Mouse (Mus musculus) kidney, adult 8-10 months (tissue): Measurements from ENCODE around the gene Gm6904.
"Not testable (repeated sequence)": the region's sequence is repeated elsewhere in the genome, so short reads cannot be mapped to it uniquely, and the experiment has no call there.

Experiments used
- DNase-seq, 2 experiments: peaks; one replicate each; pipeline ENCODE4 v3.0.0; 2022

The Gm6904 gene

GRCm38 (mm10) chr14:59260056-59260455, at the start of gene Gm6904:
Gm6904 (minus strand) TSS chr14:59260216.
- DNase-seq = peak; percentile 4 to 23

GRCm38 (mm10) chr14:59297391-59297790, 37.4 kb upstream of the Gm6904 start, which contains the start of gene Phf11a:
Phf11a (minus strand) TSS chr14:59297522.
- not testable (repeated sequence) for DNase-seq

GRCm38 (mm10) chr14:59291769-59292168, 31.8 kb upstream of the Gm6904 start:
- not testable (repeated sequence) for DNase-seq

- DNase-seq = not testable (repeated sequence)
These were observed 14.9 kb upstream of the Gm6904 start for GRCm38 (mm10) chr14:59274961-59275360.

GRCm38 (mm10) chr14:59255861-59256260, 4.2 kb downstream of the Gm6904 start:
- DNase-seq = not testable (repeated sequence)

GRCm38 (mm10) chr14:59250350-59250749, 9.7 kb downstream of the Gm6904 start:
- not testable (repeated sequence) for DNase-seq

- DNase-seq = no peak
These were observed 26.4 kb downstream of the Gm6904 start for GRCm38 (mm10) chr14:59233635-59234034.

- peak; percentile 6 to 10 for DNase-seq
These were observed 28.0 kb downstream of the Gm6904 start for GRCm38 (mm10) chr14:59232003-59232402.

- DNase-seq = no peak
These were observed 29.6 kb downstream of the Gm6904 start for GRCm38 (mm10) chr14:59230331-59230966.

GRCm38 (mm10) chr14:59229822-59230221, 30.2 kb downstream of the Gm6904 start:
- DNase-seq = no peak

- no peak for DNase-seq
These were observed 33.8 kb downstream of the Gm6904 start for GRCm38 (mm10) chr14:59226240-59226639.

- no peak for DNase-seq
These were observed 40.8 kb downstream of the Gm6904 start for GRCm38 (mm10) chr14:59219241-59219640.

GRCm38 (mm10) chr14:59209816-59210215, 50.2 kb downstream of the Gm6904 start:
- DNase-seq = no peak

- DNase-seq = no peak
These were observed 51.0 kb downstream of the Gm6904 start for GRCm38 (mm10) chr14:59209003-59209402.

GRCm38 (mm10) chr14:59205976-59206583, 53.9 kb downstream of the Gm6904 start:
- DNase-seq = no peak

- no peak for DNase-seq
These were observed 54.6 kb downstream of the Gm6904 start for GRCm38 (mm10) chr14:59205461-59205860.

- no peak for DNase-seq
These were observed 58.3 kb downstream of the Gm6904 start for GRCm38 (mm10) chr14:59201604-59202215.

GRCm38 (mm10) chr14:59200711-59201603, 59.1 kb downstream of the Gm6904 start, which contains the start of gene Rcbtb1:
Rcbtb1 (plus strand) TSS chr14:59201209.
- DNase-seq = peak; percentile 94 to 95
